Mouse (Mus musculus) ZHBTc4 (cell line): ENCODE data around the gene Tmem132d.
"Not testable (repeated sequence)": the region's sequence is repeated elsewhere in the genome, so short reads cannot be mapped to it uniquely, and the experiment has no call there.

Experiments
- DNase-seq: peaks from one replicate; pipeline ENCODE4 v3.0.0-alpha.2; 2011; ENCODE audit warnings: low read depth, low spot score

The Tmem132d gene

GRCm38 (mm10) chr5:127800907-127801306 lies 632.0 kb downstream of the Tmem132d start:
- peak; percentile 48 for DNase-seq

DNA sequence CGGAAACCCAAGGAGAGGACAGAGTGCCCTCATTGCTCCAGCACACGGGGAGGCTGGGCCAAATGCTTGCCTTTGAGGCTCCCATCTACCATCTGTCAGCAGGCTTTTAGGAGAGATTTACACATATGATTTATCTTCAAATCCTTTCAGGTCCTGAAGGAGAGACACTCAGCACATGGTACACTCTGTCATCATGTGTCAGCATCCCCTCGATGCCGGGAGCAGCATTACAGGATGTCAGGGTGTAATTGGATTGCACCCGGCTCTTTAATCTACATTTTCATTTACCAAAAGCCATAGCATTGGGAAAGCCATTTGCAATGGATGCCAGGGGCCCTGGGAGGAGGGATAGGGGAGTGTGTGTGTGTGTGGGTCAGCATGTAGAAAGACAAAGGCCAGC lies 651.7 kb downstream of the Tmem132d start:
- DNase-seq = no peak

DNA sequence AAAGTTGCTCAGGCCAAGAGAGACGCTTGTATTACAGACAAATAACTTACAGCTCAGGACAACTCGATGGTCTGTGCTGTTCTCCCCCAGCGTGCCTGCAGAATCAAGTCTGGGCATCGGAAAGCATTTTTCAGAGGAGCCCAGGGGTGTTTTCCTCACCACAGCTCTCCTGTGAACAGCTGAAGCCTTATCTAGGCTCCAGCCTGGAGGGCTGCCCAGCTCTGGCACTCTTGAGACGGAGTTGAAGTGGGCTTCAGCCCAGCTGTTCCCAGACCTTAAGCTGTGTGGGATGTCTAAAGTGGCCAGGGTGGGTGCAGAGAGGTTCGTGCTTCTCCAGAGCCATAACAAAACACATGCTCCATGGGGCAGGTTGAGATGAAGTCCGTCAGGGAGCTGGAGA lies 657.1 kb downstream of the Tmem132d start:
- no peak for DNase-seq

GRCm38 (mm10) chr5:127758576-127758975 lies 674.3 kb downstream of the Tmem132d start:
- no peak for DNase-seq

DNA sequence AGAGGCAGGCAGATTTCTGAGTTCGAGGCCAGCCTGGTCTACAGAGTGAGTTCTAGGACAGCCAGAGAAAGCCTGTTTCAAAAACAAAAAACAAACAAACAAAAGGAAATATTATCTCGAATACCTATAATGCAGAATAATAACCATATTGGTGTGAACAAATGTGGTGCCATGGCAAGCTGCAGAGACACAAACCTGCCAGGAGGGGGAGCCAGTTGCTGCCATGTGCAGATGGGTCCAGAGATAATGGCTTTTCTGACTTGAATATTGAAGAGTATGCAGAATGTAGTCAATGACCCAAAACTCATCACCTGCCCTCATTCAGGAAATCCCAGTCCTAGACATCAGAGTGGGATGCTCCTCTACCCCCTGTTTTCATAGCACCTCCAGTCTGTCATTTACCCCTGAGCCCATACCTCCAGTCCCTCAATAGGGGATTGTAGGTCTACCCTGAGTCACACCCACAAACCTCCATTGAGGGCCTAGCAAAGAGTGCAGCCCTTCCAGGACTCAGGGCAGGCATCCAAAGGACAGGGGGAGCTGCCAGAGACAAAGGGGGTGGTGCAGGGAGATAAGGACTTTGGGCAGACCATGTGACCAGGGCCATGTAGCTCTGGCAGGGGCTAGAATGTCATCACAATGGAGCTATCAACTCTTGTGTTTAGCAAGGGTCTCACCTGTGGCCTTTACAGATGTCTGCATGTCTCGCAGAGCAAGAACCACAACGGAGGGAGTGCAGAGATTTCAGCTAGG lies 676.0 kb downstream of the Tmem132d start:
- DNase-seq = peak; percentile 26

GRCm38 (mm10) chr5:127756011-127756410 lies 676.9 kb downstream of the Tmem132d start:
- DNase-seq = no peak

DNA sequence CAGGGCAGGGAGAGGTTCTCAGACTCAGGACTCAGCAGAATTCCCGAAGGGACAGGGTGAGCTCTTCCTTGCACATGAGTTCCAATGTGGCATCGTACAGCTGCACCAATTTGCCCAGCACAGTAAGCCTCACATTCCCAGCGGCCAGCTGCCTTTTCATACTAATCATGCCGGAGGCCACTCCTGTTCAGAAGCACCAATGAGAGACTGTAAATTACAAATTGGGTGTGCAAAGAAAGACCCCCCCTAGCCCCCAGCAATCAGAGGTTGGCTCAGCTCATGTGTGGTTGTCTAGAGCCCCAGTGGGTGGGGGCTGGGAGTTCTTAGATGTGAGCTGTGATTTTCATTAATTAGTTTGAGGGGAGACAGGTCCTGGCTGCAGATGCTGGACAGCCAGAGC lies 677.3 kb downstream of the Tmem132d start:
- no peak for DNase-seq

DNA sequence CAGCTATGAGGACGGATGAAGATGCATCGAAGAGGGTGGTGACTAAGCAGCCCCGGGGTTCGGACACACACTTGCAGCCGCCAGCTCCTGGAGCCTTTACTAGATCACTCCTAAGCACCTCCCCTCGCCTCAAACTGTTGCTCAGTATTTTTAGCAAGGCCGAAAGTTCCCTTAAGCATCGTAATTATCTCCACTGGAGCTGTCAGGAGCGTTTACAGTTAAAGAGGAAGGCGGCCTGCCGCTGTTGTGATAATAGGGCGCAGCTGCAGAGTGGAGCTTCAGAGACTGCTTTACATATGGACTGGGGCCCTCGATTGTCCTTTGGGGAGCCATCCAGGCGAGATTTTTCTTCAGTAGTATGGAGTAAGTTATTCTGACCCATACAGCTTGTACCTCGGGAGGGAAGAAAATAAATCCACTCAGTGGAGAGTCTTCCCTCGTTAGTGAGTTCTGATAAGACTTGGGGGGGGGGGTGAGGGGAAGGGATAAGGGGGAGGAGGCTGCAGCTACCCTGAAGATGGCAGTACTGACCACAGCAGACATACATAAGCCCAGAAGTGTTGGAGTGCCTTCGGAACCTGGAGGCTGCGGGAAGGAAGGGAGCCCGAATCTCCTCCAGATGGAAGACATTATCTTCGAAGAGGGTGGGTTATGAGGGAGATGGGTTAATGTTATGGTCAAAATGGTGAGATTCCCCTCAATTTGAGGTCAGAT lies 681.5 kb downstream of the Tmem132d start:
- DNase-seq = no peak

GRCm38 (mm10) chr5:127749540-127749939 lies 683.3 kb downstream of the Tmem132d start:
- not testable (repeated sequence) for DNase-seq

DNA sequence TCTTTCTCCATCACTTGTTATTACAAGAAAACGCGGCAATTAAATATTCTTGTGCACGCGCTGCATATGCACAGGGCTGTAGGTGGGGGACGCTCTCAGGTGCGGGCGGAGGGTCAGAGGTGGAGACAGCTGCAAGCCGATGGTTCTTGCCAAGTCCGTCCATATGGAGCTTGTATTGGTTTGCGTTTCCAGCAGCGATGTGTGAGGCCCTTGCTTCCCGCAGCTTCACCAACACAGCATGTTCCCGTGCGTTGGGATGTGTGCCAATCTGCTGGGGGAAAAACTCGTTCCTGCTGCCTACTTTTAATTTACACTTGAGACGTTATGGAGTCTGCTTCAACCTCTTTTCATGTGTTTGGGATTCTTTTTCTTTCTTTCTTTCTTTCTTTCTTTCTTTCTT lies 691.5 kb downstream of the Tmem132d start:
- no peak for DNase-seq
